Mouse (Mus musculus) small intestine, adult 2 months (tissue): ENCODE data around the gene Clca2.

Experiments
- CTCF ChIP-seq: fragments of 200-500 bp; IDR thresholded peaks from 2 replicates; pipeline ENCODE4 v1.5.1; 2012; ENCODE audit warnings: low read depth, mild to moderate bottlenecking, control low read depth, inconsistent platforms, low read length, moderate library complexity, mixed read lengths; ENCODE audit not compliant: insufficient replicate concordance, insufficient read length; ENCODE audit errors: extremely low read depth
- POLR2A ChIP-seq: fragments of 200-500 bp; IDR thresholded peaks from 2 replicates; pipeline ENCODE4 v1.6.1; 2012; ENCODE audit warnings: low read depth, mild to moderate bottlenecking, control low read depth, inconsistent platforms, low read length, moderate library complexity

DNA sequence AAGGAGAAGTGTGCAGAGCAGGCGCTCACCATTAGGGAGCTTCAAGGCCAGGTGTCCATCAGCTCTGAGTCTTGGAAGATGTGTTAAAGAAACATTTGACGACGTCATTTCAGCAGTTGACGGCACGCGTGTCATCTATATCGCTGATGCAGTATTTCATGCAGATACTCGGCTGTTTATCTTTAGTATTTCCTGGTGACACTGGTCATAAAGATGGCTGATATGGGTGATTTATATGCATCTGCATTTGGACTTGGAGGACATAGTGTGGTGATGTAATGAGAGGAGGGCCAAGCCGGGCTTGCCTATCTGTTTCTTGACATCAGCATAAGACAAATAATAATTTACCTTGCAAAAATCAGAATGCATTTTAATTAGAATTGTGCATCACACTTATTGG, 47.6 kb upstream of the Clca2 start:
- no peak for TF ChIP-seq CTCF
- no peak for TF ChIP-seq POLR2A
